Mouse (Mus musculus) MEL (cell line): ENCODE measurements around the gene Cnot11.

Experiments used
- E2F4 ChIP-seq: IDR thresholded peaks from 2 replicates; pipeline ENCODE4 v1.6.1; 2011; ENCODE audit warnings: low read depth, low read length, improper control_type of control experiment, borderline replicate concordance
- KAT2A ChIP-seq: conservative IDR thresholded peaks from 2 replicates; pipeline ENCODE4 v1.6.1; 2012; ENCODE audit warnings: low read depth, low read length, improper control_type of control experiment, inconsistent platforms
- POLR2A ChIP-seq, 2 experiments: IDR thresholded peaks; 2 replicates each; pipeline ENCODE4 v1.6.1; 2011 to 2012; ENCODE audit warnings: low read length in 2 of 2, mild to moderate bottlenecking in 2 of 2, control low read depth in 1 of 2, improper control_type of control experiment in 1 of 2, low read depth in 1 of 2, moderate library complexity in 1 of 2; ENCODE audit not compliant: control insufficient read depth in 1 of 2, insufficient read depth in 1 of 2, poor library complexity in 1 of 2
- SMC3 ChIP-seq: IDR thresholded peaks from 2 replicates; pipeline ENCODE4 v1.6.1; 2011; ENCODE audit warnings: low read depth, low read length, improper control_type of control experiment
- ZMIZ1 ChIP-seq: IDR thresholded peaks from 2 replicates; pipeline ENCODE4 v1.6.1; 2012; ENCODE audit warnings: low read depth, mild to moderate bottlenecking, inconsistent platforms, low read length, improper control_type of control experiment, moderate library complexity

- TF ChIP-seq ZMIZ1 (no peak), POLR2A (IDR thresholded peaks at IDR 0.05; ENCODE audit: control insufficient read depth in 1 of 2, insufficient read depth in 1 of 2, low read depth in 1 of 2, low read length in 2 of 2, poor library complexity in 1 of 2) (no peak), SMC3 (no peak), E2F4 (no peak), KAT2A (no peak)
Measured at GRCm38 (mm10) chr1:39499485-39499941, 35.3 kb upstream of the Cnot11 start.
